Mouse (Mus musculus): ENCODE measurements at regions not wholly inside any gene's neighbourhood (a gene's known extent, or its start where the extent isn't known, plus 50 kb on each side); places are given as distances from the start of the nearest gene placed in this dataset.
A peak's percentile ranks its signal among the peaks of the same experiment; 100 is the strongest.

DNA sequence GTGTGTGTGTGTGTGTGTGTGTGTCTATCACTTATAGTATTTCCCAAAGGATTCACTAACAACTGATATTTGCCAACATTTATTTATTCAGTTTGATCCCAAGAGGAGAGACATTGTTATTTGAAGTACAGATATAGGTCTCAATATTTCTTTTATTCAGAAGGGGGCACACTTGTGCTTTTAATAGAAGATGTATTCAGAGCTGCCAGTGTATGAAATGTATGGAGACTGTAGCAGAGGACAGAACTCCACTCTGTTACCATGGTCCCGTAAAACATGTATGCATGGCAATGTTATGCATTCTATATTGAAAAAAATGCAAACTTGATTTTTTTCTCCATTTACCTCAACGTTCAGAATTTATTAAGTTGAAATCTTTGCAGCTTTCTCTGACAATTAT is 99.8 kb upstream of the Grm7 start:
- H3K9me3 ChIP-seq (ENCODE audit: control insufficient read depth, low read length): no peaks in the 10 kb centered on the region
- no peaks in the 10 kb centered on the region for H3K27me3 ChIP-seq (ENCODE audit: control insufficient read depth, insufficient read depth, low read length)
- 67% methylated on average over 2 of the region's 2 CpGs for WGBS
- H3K4me3 ChIP-seq (ENCODE audit: low read depth, low read length): no peak overlapping the region
- H3K9ac ChIP-seq (ENCODE audit: low read length): no peak overlapping the region
- DNase-seq (ENCODE audit: low spot score) (no peak), ATAC-seq (ENCODE audit: low FRiP score, low TSS enrichment) (no peak)
- TF ChIP-seq CTCF (IDR thresholded peaks at IDR 0.05; ENCODE audit: low read depth) (peak; percentile 18; the same call in 1 of the 2 replicates), EP300 (optimal IDR thresholded peaks at IDR 0.05) (no peak)
- H3K36me3 ChIP-seq (ENCODE audit: control insufficient read depth, insufficient read depth, low read length): no peaks in the 10 kb centered on the region
- no peak overlapping the region for H3K27ac ChIP-seq (replicated peaks)
- H3K4me1 ChIP-seq (replicated peaks; ENCODE audit: control insufficient read depth, insufficient read depth): no peaks in the 10 kb centered on the region
- no peak overlapping the region for H3K4me2 ChIP-seq (replicated peaks; ENCODE audit: low read depth)

- Histone ChIP-seq H3K4me2 (replicated peaks; ENCODE audit: low read depth) (no peak overlapping the region), H3K27me3 (ENCODE audit: control insufficient read depth, insufficient read depth, low read length) (no peaks in the 10 kb centered on the region), H3K9me3 (ENCODE audit: control insufficient read depth, low read length) (no peaks in the 10 kb centered on the region), H3K36me3 (ENCODE audit: control insufficient read depth, insufficient read depth, low read length) (no peaks in the 10 kb centered on the region), H3K27ac (replicated peaks) (no peak overlapping the region), H3K9ac (ENCODE audit: low read length) (no peak overlapping the region), H3K4me3 (ENCODE audit: low read depth, low read length) (no peak overlapping the region), H3K4me1 (replicated peaks; ENCODE audit: control insufficient read depth, insufficient read depth) (no peaks in the 10 kb centered on the region)
- TF ChIP-seq EP300 (optimal IDR thresholded peaks at IDR 0.05) (no peak), CTCF (IDR thresholded peaks at IDR 0.05; ENCODE audit: low read depth) (no peak)
- DNase-seq (ENCODE audit: low spot score) (no peak), ATAC-seq (ENCODE audit: low FRiP score, low TSS enrichment) (no peak)
- WGBS: 78% methylated on average over 3 of the region's 3 CpGs
Measured at GRCm38 (mm10) chr6:110554847-110555246, 90.5 kb upstream of the Grm7 start.

DNA sequence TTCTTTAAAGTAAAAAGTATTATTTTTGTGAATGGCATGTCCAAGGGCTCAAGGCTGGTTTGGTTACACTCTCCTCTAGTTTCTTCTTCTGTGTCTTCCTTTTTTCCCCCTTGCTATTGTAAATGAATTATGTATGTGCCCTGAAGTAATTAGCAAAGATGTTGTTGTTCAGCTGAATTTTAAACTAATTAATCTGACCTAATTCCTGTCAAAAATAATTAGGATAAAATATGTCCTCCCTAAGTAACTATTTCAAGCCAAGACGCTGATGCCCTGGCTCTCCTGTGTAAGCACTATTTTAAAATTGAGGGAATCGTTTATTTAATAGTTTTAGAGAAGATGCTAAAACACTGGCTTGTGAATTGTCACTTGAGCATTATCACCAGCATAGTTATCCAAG is 85.7 kb upstream of the Grm7 start:
- TF ChIP-seq CTCF (IDR thresholded peaks at IDR 0.05; ENCODE audit: low read depth) (no peak), EP300 (optimal IDR thresholded peaks at IDR 0.05) (no peak)
- H3K4me2 ChIP-seq (replicated peaks; ENCODE audit: low read depth): no peak overlapping the region
- DNase-seq (ENCODE audit: low spot score) (no peak), ATAC-seq (ENCODE audit: low FRiP score, low TSS enrichment) (no peak)
- no peaks in the 10 kb centered on the region for H3K9me3 ChIP-seq (ENCODE audit: control insufficient read depth, low read length)
- no peaks in the 10 kb centered on the region for H3K36me3 ChIP-seq (ENCODE audit: control insufficient read depth, insufficient read depth, low read length)
- whole genome bisulfite sequencing: 68% methylated on average over 2 of the region's 2 CpGs
- no peak overlapping the region for H3K27ac ChIP-seq (replicated peaks)
- no peak overlapping the region for H3K9ac ChIP-seq (ENCODE audit: low read length)
- no peaks in the 10 kb centered on the region for H3K27me3 ChIP-seq (ENCODE audit: control insufficient read depth, insufficient read depth, low read length)
- H3K4me1 ChIP-seq (replicated peaks; ENCODE audit: control insufficient read depth, insufficient read depth): no peaks in the 10 kb centered on the region
- no peak overlapping the region for H3K4me3 ChIP-seq (ENCODE audit: low read depth, low read length)

- Histone ChIP-seq H3K4me2 (replicated peaks; ENCODE audit: low read depth) (no peak overlapping the region), H3K4me3 (ENCODE audit: low read depth, low read length) (no peak overlapping the region), H3K9me3 (ENCODE audit: control insufficient read depth, low read length) (no peaks in the 10 kb centered on the region), H3K9ac (ENCODE audit: low read length) (no peak overlapping the region), H3K27me3 (ENCODE audit: control insufficient read depth, insufficient read depth, low read length) (no peaks in the 10 kb centered on the region), H3K4me1 (replicated peaks; ENCODE audit: control insufficient read depth, insufficient read depth) (no peaks in the 10 kb centered on the region), H3K36me3 (ENCODE audit: control insufficient read depth, insufficient read depth, low read length) (no peaks in the 10 kb centered on the region), H3K27ac (replicated peaks) (no peak overlapping the region)
- no peak for DNase-seq (ENCODE audit: low spot score)
- TF ChIP-seq CTCF (IDR thresholded peaks at IDR 0.05; ENCODE audit: low read depth): no peak
- TF ChIP-seq EP300 (optimal IDR thresholded peaks at IDR 0.05): no peak
- 61% methylated on average over 3 of the region's 3 CpGs for WGBS
- ATAC-seq (ENCODE audit: low FRiP score, low TSS enrichment): no peak
Measured at GRCm38 (mm10) chr6:110560426-110560825, 85.0 kb upstream of the Grm7 start.

DNA sequence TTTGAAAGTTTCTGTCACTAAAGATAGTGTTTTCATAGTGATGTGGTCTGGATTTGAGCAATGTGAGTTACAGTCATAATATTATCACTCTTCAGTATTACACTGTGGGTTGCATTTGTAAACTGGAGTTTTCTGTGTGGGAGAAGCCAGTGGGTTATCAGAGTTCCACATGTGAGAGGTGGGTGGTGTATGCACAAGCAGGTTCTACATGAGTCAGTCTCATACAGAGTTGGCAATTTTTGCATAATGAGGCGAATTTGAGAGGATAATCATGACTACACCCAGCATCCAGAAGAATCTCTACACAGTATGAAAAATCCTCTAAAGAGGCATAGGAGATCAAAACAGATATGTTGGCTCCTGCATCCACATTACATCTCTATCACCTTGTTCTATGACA is 68.2 kb upstream of the Grm7 start:
- ATAC-seq (ENCODE audit: low FRiP score, low TSS enrichment) (no peak), DNase-seq (ENCODE audit: low spot score) (no peak)
- Histone ChIP-seq H3K9me3 (ENCODE audit: control insufficient read depth, low read length) (no peaks in the 10 kb centered on the region), H3K27me3 (ENCODE audit: control insufficient read depth, insufficient read depth, low read length) (no peaks in the 10 kb centered on the region), H3K4me1 (replicated peaks; ENCODE audit: control insufficient read depth, insufficient read depth) (no peaks in the 10 kb centered on the region), H3K4me2 (replicated peaks; ENCODE audit: low read depth) (no peak overlapping the region), H3K27ac (replicated peaks) (no peak overlapping the region), H3K36me3 (ENCODE audit: control insufficient read depth, insufficient read depth, low read length) (no peaks in the 10 kb centered on the region), H3K9ac (ENCODE audit: low read length) (no peak overlapping the region), H3K4me3 (ENCODE audit: low read depth, low read length) (no peak overlapping the region)
- TF ChIP-seq EP300 (optimal IDR thresholded peaks at IDR 0.05) (no peak), CTCF (IDR thresholded peaks at IDR 0.05; ENCODE audit: low read depth) (no peak)
- WGBS: 61% methylated on average over 1 of the region's 1 CpGs

Measured in stomach, postnatal 0 days (tissue).